Mouse (Mus musculus) CH12.LX (cell line): Measurements from ENCODE around the gene Prr12. TPM values are rescaled to one million over a fixed set of nuclear protein-coding genes. Genes with fewer than 3 reads are reported as not detected.

Experiments used
- DNase-seq: peaks from one replicate; pipeline ENCODE4 v3.0.0-alpha.2; 2013; ENCODE audit errors: extremely low read depth
- H3K27ac ChIP-seq: 2 replicates; pipeline ENCODE4 v1.5.1; 2012; ENCODE audit warnings: low read depth, mild to moderate bottlenecking, control low read depth, moderate library complexity; ENCODE audit not compliant: insufficient read depth
- H3K27me3 ChIP-seq: replicated peaks from 2 replicates; pipeline ENCODE3; 2012; ENCODE audit warnings: inconsistent platforms
- H3K36me3 ChIP-seq, 2 experiments: replicated peaks in 1 of 2; 2 replicates each; pipeline versions ENCODE3 to v1.6.1; 2012; ENCODE audit warnings: inconsistent platforms in 1 of 2, low read length in 1 of 2, mild to moderate bottlenecking in 1 of 2, mixed read lengths in 1 of 2, moderate library complexity in 1 of 2; ENCODE audit not compliant: control insufficient read depth in 1 of 2, insufficient read depth in 1 of 2
- H3K4me1 ChIP-seq, 2 experiments: 2 replicates each; pipeline ENCODE4 v1.6.1; 2012; ENCODE audit warnings: inconsistent platforms in 1 of 2, moderate library complexity in 1 of 2; ENCODE audit not compliant: insufficient read depth in 2 of 2, control insufficient read depth in 1 of 2
- H3K4me2 ChIP-seq: 2 replicates; pipeline ENCODE4 v1.6.1; 2012; ENCODE audit warnings: low read depth, mild to moderate bottlenecking, control low read depth; ENCODE audit not compliant: poor library complexity, insufficient read depth, severe bottlenecking
- H3K4me3 ChIP-seq, 3 experiments: fragments of 150-350 bp in 1 of 3; sonication (generic) in 1 of 3; replicated peaks in 1 of 3; 2 replicates each; pipeline versions ENCODE3 to v1.5.1; 2011 to 2012; ENCODE audit warnings: low read depth in 2 of 3, low read length in 2 of 3, mild to moderate bottlenecking in 2 of 3, moderate library complexity in 2 of 3, control low read depth in 1 of 3, improper control_type of control experiment in 1 of 3, inconsistent platforms in 1 of 3, mixed read lengths in 1 of 3; ENCODE audit not compliant: poor library complexity in 1 of 3
- H3K79me2 ChIP-seq: replicated peaks from 2 replicates; pipeline ENCODE4 v1.6.1; 2012; ENCODE audit warnings: mild to moderate bottlenecking, moderate library complexity; ENCODE audit not compliant: control insufficient read depth, poor library complexity, insufficient read depth, severe bottlenecking; ENCODE audit errors: extremely low read depth
- H3K9ac ChIP-seq: 2 replicates; pipeline ENCODE4 v1.6.1; 2012; ENCODE audit warnings: low read depth, mild to moderate bottlenecking, control low read depth, moderate library complexity; ENCODE audit not compliant: insufficient read depth
- H3K9me3 ChIP-seq: replicated peaks from 2 replicates; pipeline ENCODE3; 2012; ENCODE audit warnings: low read length, inconsistent platforms, mixed read lengths
- BHLHE40 ChIP-seq: IDR thresholded peaks from 2 replicates; pipeline ENCODE4 v1.6.1; 2011; ENCODE audit warnings: mild to moderate bottlenecking, low read depth, low read length, improper control_type of control experiment
- CHD1 ChIP-seq: IDR thresholded peaks from 2 replicates; pipeline ENCODE4 v1.6.1; 2012; ENCODE audit warnings: low read depth, low read length, improper control_type of control experiment, inconsistent platforms
- CTCF ChIP-seq, 2 experiments: IDR thresholded peaks in 1 of 2; conservative IDR thresholded peaks in 1 of 2; 2 replicates each; pipeline ENCODE4 v1.5.1; 2011 to 2012; ENCODE audit warnings: low read depth in 2 of 2, low read length in 2 of 2, improper control_type of control experiment in 1 of 2, inconsistent platforms in 1 of 2, mild to moderate bottlenecking in 1 of 2, moderate library complexity in 1 of 2
- E2F4 ChIP-seq: IDR thresholded peaks from 2 replicates; pipeline ENCODE4 v1.6.1; 2011; ENCODE audit warnings: low read depth, low read length, improper control_type of control experiment; ENCODE audit not compliant: insufficient replicate concordance
- ETS1 ChIP-seq: conservative IDR thresholded peaks from 2 replicates; pipeline ENCODE4 v1.6.1; 2012; ENCODE audit warnings: low read depth, mild to moderate bottlenecking, inconsistent platforms, low read length, improper control_type of control experiment, moderate library complexity
- IRF4 ChIP-seq: IDR thresholded peaks from 2 replicates; pipeline ENCODE4 v1.6.1; 2014; ENCODE audit warnings: low read depth, mild to moderate bottlenecking, inconsistent platforms, low read length, improper control_type of control experiment
- MAZ ChIP-seq: IDR thresholded peaks from 2 replicates; pipeline ENCODE4 v1.6.1; 2012; ENCODE audit warnings: low read depth, mild to moderate bottlenecking, inconsistent platforms, low read length, improper control_type of control experiment, moderate library complexity
- MEF2A ChIP-seq: IDR thresholded peaks from 2 replicates; pipeline ENCODE4 v1.6.1; 2014; ENCODE audit warnings: low read depth, mild to moderate bottlenecking, inconsistent platforms, low read length, improper control_type of control experiment, borderline replicate concordance
- MYC ChIP-seq: IDR thresholded peaks from 2 replicates; pipeline ENCODE4 v1.6.1; 2011; ENCODE audit warnings: low read depth, mild to moderate bottlenecking, improper control_type of control experiment, low read length
- NELFE ChIP-seq: IDR thresholded peaks from 2 replicates; pipeline ENCODE4 v1.6.1; 2011; ENCODE audit warnings: low read depth, low read length, improper control_type of control experiment
- NRF1 ChIP-seq: IDR thresholded peaks from 2 replicates; pipeline ENCODE4 v1.6.1; 2014; ENCODE audit warnings: low read depth, mild to moderate bottlenecking, inconsistent platforms, low read length, improper control_type of control experiment, moderate library complexity
- POLR2AphosphoS2 ChIP-seq: IDR thresholded peaks from 2 replicates; pipeline ENCODE4 v1.6.1; 2011; ENCODE audit warnings: low read depth, low read length, improper control_type of control experiment
- RAD21 ChIP-seq: IDR thresholded peaks from 2 replicates; pipeline ENCODE4 v1.6.1; 2011; ENCODE audit warnings: low read depth, mild to moderate bottlenecking, low read length, improper control_type of control experiment, moderate library complexity
- RCOR1 ChIP-seq: conservative IDR thresholded peaks from 2 replicates; pipeline ENCODE4 v1.6.1; 2012; ENCODE audit warnings: low read depth, mild to moderate bottlenecking, inconsistent platforms, low read length, improper control_type of control experiment
- SIN3A ChIP-seq: IDR thresholded peaks from 2 replicates; pipeline ENCODE4 v1.6.1; 2012; ENCODE audit warnings: low read length, improper control_type of control experiment, inconsistent platforms
- SMC3 ChIP-seq: IDR thresholded peaks from 2 replicates; pipeline ENCODE4 v1.6.1; 2011; ENCODE audit warnings: low read depth, low read length, improper control_type of control experiment
- TBP ChIP-seq: conservative IDR thresholded peaks from 2 replicates; pipeline ENCODE4 v1.6.1; 2011; ENCODE audit warnings: low read depth, low read length, improper control_type of control experiment
- UBTF ChIP-seq: IDR thresholded peaks from 2 replicates; pipeline ENCODE4 v1.6.1; 2012; ENCODE audit warnings: low read depth, mild to moderate bottlenecking, inconsistent platforms, low read length, improper control_type of control experiment, moderate library complexity
- USF2 ChIP-seq: conservative IDR thresholded peaks from 2 replicates; pipeline ENCODE4 v1.6.1; 2011; ENCODE audit warnings: low read depth, low read length, improper control_type of control experiment
- ZMIZ1 ChIP-seq: IDR thresholded peaks from 2 replicates; pipeline ENCODE4 v1.6.1; 2012; ENCODE audit warnings: low read depth, mild to moderate bottlenecking, inconsistent platforms, low read length, improper control_type of control experiment
- dilution Hi-C: fragments of 300-500 bp; cut with MboI; formaldehyde crosslinking; loops from 2 replicates; pipeline ENCODE4 v1.14.3; 2020; ENCODE audit warnings: low sequenced_read_pairs; ENCODE audit not compliant: extremely low pct_unique_long_range_greater_than_20kb, extremely low pct_ligation_motif_present
- in situ Hi-C: fragments of 300-500 bp; cut with MboI; formaldehyde crosslinking; loops from 3 replicates; pipeline ENCODE4 v1.14.3; 2019; ENCODE audit warnings: low sequenced_read_pairs, low pct_ligation_motif_present, low pct_unique_long_range_greater_than_20kb, mixed read lengths
- polyA plus RNA-seq: library from polyadenylated mRNA; unstranded; fragments of >175 nt; gene quantifications from 2 replicates; pipeline ENCODE4 v1.2.1, GENCODE M21; 2012; ENCODE audit warnings: low read depth; ENCODE audit not compliant: insufficient read length
- total RNA-seq, 2 experiments: library from RNA; depleted of rRNA; stranded (reverse); fragments of 300-350 nt in 1 of 2; fragments of >200 nt in 1 of 2; gene quantifications; 2 replicates each; pipeline ENCODE4 v1.2.3; 2012 to 2014

Prr12 gene
- total and polyA plus RNA-seq, 3 experiments, result 1.2 to 20.5 (median 6.5) TPM

DNA sequence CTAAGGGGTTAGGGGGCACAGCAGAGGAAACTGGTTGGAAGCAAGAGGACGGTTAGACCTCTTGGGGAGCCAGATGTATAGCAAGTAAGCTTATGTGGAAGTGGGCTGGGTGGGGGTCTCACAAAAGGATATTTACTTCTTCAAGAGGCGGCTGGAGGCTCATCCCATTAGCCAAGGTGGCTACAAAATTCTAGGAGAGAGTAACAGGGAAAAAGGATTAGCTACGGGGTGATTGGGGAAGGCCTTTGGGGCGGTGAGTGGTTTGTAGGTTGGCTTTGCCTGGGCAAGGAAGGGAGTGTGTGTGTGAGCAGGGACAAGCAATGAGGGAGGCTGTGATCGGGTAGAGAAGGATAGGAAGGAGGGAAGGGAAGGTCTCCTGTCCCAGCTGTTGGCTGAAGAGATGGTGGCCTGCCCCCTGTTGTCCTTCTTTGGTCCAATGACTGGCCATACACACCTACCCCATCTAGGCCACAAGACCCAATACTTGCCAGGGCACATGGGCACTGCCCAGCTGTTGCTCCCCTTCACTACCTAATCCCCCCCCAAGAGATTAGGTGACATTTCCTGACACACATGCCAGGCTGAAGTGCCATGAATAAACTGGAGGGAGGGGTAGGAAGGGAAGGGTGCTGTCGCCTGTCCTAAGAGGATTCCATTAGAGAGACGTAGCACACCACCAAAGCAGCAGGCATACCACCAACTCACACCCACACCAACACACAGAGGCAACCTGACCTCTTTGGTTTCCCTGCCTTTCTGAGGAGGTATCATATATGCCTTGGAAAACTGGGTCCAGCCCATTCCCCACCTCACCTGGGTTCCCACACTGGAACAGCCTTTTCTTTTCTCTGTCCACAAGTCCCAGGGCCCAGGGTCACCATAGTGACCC lies 68.5 kb downstream of the Prr12 start:
- H3K9me3 ChIP-seq, result no peaks in the 10 kb centered on the region
- dilution Hi-C loops, result no loop called here
- no peaks in the 10 kb centered on the region for H3K27me3 ChIP-seq
- peaks cover 54% of the 10 kb centered on the region for H3K79me2 ChIP-seq
- peaks cover 32 to 58% of the 10 kb centered on the region in 2 experiments for H3K36me3 ChIP-seq
- TF ChIP-seq POLR2AphosphoS2, result no peak
- no peak for TF ChIP-seq RCOR1
- TF ChIP-seq USF2, result no peak
- TF ChIP-seq, all 38 proteins: peak for 0
- Histone ChIP-seq H3K9ac (peak overlapping the region; percentile 92; the same call in 1 of the 2 replicates), H3K4me3 (peak overlapping the region in 2 of 3 experiments; percentile 87 to 99), H3K4me1 (peaks cover 11 to 32% of the 10 kb centered on the region in 2 experiments), H3K27ac (peak overlapping the region; percentile 38), H3K4me2 (peak overlapping the region; percentile 60)
- DNase-seq, result no peak
- in situ Hi-C loops, result no loop called here

DNA sequence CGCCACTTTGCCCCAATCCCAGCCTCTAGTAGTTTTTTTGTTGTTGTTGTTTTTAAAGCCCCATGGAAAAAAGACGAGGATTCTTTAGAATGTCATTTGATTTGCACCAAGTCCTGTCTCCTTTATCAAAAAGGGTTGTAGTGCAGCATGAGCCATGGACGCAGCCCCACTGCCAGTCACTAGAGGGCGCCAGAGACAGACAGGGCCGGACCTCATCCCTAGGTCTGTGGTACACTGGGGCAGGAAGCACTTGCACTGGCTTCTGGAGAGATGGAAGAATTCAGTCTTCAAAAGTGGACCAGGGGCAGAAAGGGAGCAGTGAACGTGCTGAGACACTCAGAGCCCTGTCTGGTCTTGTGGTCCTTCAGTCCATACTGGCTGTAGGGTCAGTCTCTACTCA lies 69.6 kb downstream of the Prr12 start:
- Histone ChIP-seq H3K36me3 (peaks cover 41 to 66% of the 10 kb centered on the region in 2 experiments), H3K27ac (no peak overlapping the region)

DNA sequence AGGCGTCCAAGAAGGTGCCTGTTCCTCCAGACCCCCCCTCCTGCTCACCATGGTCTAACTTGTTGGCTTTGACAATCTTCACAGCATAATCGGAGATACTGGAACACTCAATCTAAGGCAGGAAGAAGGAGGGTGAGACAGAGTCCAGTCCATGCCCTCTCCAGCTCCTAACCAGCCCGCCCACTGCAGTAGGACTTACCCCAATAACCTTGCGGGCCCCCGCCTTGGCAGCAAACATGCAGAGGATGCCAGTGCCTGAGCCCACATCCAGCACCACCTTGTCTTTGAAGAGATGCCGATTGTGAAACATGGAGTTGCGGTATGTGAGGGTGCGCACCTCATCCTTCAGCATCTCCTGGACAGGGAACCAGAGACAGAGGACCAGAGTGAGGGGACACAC lies 71.1 kb downstream of the Prr12 start:
- no peaks in the 10 kb centered on the region for H3K27me3 ChIP-seq
- DNase-seq, result no peak
- H3K9ac ChIP-seq, result no peak overlapping the region
- no peak overlapping the region for H3K27ac ChIP-seq
- in situ Hi-C loops, result no loop called here
- peaks cover 39% of the 10 kb centered on the region for H3K79me2 ChIP-seq
- H3K4me3 ChIP-seq, result no peak overlapping the region
- H3K4me1 ChIP-seq, result peaks cover 7 to 22% of the 10 kb centered on the region in 2 experiments
- H3K36me3 ChIP-seq, result peaks cover 56 to 81% of the 10 kb centered on the region in 2 experiments
- no peak for TF ChIP-seq BHLHE40
- no peak for TF ChIP-seq NELFE
- no peak for TF ChIP-seq CHD1
- TF ChIP-seq E2F4, result no peak
- no peak for TF ChIP-seq RAD21
- no peak for TF ChIP-seq NRF1
- TF ChIP-seq ZMIZ1, result no peak
- TF ChIP-seq SIN3A, result no peak
- TF ChIP-seq USF2, result no peak
- no peak for TF ChIP-seq UBTF
- no peak for TF ChIP-seq MYC
- no peak for TF ChIP-seq TBP
- no peak for TF ChIP-seq ETS1
- no peak for TF ChIP-seq POLR2AphosphoS2
- no peak for TF ChIP-seq MAZ
- no peak overlapping the region for H3K4me2 ChIP-seq
- no peaks in the 10 kb centered on the region for H3K9me3 ChIP-seq
- dilution Hi-C loops, result no loop called here

More for the DNA sequence above, 69.6 kb downstream of the Prr12 start:
- Histone ChIP-seq H3K9me3 (no peaks in the 10 kb centered on the region), H3K4me3 (no peak overlapping the region), H3K79me2 (peaks cover 46% of the 10 kb centered on the region), H3K4me2 (no peak overlapping the region), H3K9ac (no peak overlapping the region), H3K4me1 (peaks cover 7 to 23% of the 10 kb centered on the region in 2 experiments), H3K27me3 (no peaks in the 10 kb centered on the region)
- peak; percentile 82 for DNase-seq
- in situ Hi-C loops (no loop called here), dilution Hi-C loops (no loop called here)
- TF ChIP-seq SMC3 (peak; percentile 63), UBTF (no peak), IRF4 (no peak), RAD21 (peak; percentile 70), MEF2A (0 out of 2 replicates have a peak, but pooled peaks have one; percentile 16), BHLHE40 (0 out of 2 replicates have a peak, but pooled peaks have one; percentile 7), NELFE (0 out of 2 replicates have a peak, but pooled peaks have one; percentile 18), CTCF (conservative IDR thresholded peaks at IDR 0.05 in 1 of 2, IDR thresholded peaks at IDR 0.05 in 1 of 2; ENCODE audit: low read depth in 2 of 2, low read length in 2 of 2) (peak; percentile 89 to 92)
